Mouse (Mus musculus): ENCODE results near the gene Vmn1r91. TPM values are rescaled to one million over a fixed set of nuclear protein-coding genes. Genes with fewer than 3 reads are reported as not detected.
"Not testable (repeated sequence)": the region's sequence is repeated elsewhere in the genome, so short reads cannot be mapped to it uniquely, and the experiment has no call there.

The Vmn1r91 gene
- total RNA-seq (2021): not detected
- long read RNA-seq, experiment 1: 0 reads
- long read RNA-seq, experiment 2: 0 reads

DNA sequence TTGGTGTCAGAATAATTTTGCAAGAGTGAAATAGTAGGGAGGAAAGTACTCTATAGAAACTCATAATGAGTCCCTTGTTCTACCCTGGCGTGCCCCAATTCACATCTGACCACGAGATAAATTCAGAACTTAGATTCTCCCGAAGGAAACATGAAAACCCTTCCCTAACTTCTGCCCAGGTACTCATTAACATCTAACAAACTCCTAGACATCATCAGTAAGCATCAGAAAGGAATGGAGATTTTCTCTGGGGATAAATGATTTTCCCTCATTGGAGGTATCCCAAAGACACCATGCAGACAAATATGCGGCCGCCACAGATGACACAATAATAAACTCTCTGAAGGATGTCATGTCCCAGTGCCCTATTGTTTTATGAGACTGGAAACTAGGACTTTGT lies at the start of gene Vmn1r91:
Vmn1r91 (plus strand) TSS at position 301 of the 400 bp plus-strand sequence.
- DNase-seq (ENCODE audit: low spot score in 2 of 2): not testable (repeated sequence)

DNA sequence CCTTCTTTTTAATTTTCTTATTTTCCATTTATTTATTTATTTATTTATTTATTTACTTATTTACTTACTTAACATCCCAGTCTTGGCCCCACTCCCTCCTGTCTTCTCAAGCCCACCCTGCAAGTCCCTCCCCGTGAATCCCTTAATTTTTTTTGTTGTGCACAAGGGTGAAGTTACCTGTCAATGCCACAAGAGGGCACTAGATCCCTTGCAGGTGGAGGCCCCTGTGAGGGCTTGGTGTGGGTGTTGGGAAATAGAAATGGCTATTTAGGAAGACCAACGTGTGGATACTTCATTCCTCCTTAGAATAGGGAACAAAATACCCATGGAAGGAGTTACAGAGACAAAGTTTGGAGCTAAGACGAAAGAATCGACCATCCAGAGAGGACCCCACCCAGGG lies 35.4 kb upstream of the Vmn1r91 start:
- DNase-seq (ENCODE audit: low spot score in 2 of 2): not testable (repeated sequence)

GRCm38 (mm10) chr7:20078118-20078517 lies 21.4 kb upstream of the Vmn1r91 start:
- not testable (repeated sequence) for DNase-seq (ENCODE audit: low spot score in 2 of 2)

DNA sequence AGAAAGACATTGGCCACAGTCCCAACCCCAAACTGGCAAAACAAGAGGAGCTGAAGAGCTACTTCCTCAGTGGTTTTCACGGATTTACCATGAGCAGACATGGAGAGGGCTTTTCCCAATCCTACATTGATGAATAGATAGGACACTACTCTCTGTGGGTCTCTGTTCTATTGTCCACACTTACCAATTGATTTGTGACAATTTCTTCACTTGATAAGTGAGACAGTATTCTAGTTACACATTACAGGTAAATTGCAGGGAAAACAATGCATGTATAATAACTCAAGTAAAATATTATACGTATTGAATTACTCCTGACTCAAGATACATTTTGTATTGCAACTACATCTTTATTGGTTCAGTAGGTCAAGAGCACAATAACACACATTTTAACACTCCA lies 23.0 kb downstream of the Vmn1r91 start, which contains the start of gene Gm16442:
Gm16442 (minus strand) TSS at position 101 of the 400 bp plus-strand sequence.
- DNase-seq (ENCODE audit: low spot score in 2 of 2): not testable (repeated sequence)

DNA sequence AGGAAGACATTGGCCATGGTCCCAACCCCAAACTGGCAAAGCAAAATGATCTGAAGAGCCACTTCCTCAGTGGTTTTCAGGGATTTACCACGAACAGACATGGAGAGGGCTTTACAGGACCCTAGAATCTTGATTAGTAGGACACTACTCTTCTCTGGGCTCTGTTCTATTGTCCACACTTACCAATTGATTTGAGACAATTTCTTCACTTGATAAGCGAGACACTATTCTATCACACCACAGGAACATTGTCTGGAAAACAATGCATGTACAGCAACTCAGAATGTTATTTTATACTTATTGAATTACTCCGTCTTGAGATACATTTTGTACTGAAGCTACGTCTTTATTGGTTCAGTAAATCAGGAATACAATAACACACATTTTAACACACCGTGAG lies 39.5 kb downstream of the Vmn1r91 start, which contains the start of gene Vmn1r93:
Vmn1r93 (minus strand) TSS at position 101 of the 400 bp plus-strand sequence.
- not testable (repeated sequence) for DNase-seq (ENCODE audit: low spot score in 2 of 2)

Other genes with a start within 250 kb of the Vmn1r91 start
- gene Gm19345, start 247.7 kb upstream of the Vmn1r91 start, total RNA-seq (2021): not detected
- not detected for gene Ceacam16, start 238.4 kb upstream of the Vmn1r91 start, total RNA-seq (2021)
- not detected for gene Ceacam19, start 211.7 kb upstream of the Vmn1r91 start, total RNA-seq (2021)
- 10 to 100 TPM; 22.3 to 23.0 TPM for gene Pvr, start 178.5 kb upstream of the Vmn1r91 start, total RNA-seq (2021)
- gene Igsf23, start 148.9 kb upstream of the Vmn1r91 start, total RNA-seq (2021): not detected
- not detected for gene Ceacam20, start 134.3 kb upstream of the Vmn1r91 start, total RNA-seq (2021)
- gene Nlrp9b, start 108.2 kb upstream of the Vmn1r91 start, total RNA-seq (2021): not detected
- gene Gm16442, start 22.9 kb downstream of the Vmn1r91 start, total RNA-seq (2021): not detected
- gene Vmn1r93, start 39.4 kb downstream of the Vmn1r91 start, total RNA-seq (2021): not detected
- gene Vmn1r94, start 68.7 kb downstream of the Vmn1r91 start, total RNA-seq (2021): not detected
- gene Vmn1r95, start 94.0 kb downstream of the Vmn1r91 start, total RNA-seq (2021): not detected
- gene Gm6164, start 105.9 kb downstream of the Vmn1r91 start, total RNA-seq (2021): not detected
- not detected for gene Gm4498, start 134.1 kb downstream of the Vmn1r91 start, total RNA-seq (2021)
- not detected for gene Gm5890, start 163.2 kb downstream of the Vmn1r91 start, total RNA-seq (2021)
- not detected for gene Gm4133, start 234.4 kb downstream of the Vmn1r91 start, total RNA-seq (2021)

Measured in gastrocnemius, postnatal 4 days (tissue).